Mouse (Mus musculus): ENCODE data around the gene Myo3b. TPM values are rescaled to one million over a fixed set of nuclear protein-coding genes. Genes with fewer than 3 reads are reported as not detected.

Myo3b gene
- polyA plus RNA-seq, 1 experiment from 2014 or later, result not detected

DNA sequence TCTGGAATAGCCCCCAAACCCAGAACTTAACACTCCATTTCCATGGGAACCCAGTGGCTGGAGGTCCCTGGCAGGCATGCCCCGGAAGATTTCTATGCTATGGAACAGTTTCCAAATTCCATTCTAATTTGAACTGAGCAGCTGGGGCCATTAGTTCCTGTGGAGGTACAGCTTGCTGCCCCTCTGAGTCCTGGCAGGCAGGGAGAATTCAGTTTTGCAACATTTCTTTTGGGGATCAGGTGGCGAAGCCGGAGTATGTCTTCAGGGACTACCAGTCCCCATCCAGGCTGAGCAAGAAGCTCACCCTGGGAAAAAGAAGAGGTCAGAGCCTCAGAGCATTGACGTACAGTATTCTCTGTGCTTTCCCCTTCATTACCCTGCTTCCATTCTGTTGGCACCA is 94.4 kb downstream of the Myo3b start:
- 95% methylated on average over 4 of the region's 4 CpGs for WGBS (ENCODE audit: missing documents)
- Histone ChIP-seq H3K4me3 (ENCODE audit: inconsistent target) (no peak overlapping the region), H3K36me3 (ENCODE audit: inconsistent target) (no peaks in the 10 kb centered on the region), H3K27ac (no peak overlapping the region), H3K79me2 (ENCODE audit: inconsistent target) (no peaks in the 10 kb centered on the region)

DNA sequence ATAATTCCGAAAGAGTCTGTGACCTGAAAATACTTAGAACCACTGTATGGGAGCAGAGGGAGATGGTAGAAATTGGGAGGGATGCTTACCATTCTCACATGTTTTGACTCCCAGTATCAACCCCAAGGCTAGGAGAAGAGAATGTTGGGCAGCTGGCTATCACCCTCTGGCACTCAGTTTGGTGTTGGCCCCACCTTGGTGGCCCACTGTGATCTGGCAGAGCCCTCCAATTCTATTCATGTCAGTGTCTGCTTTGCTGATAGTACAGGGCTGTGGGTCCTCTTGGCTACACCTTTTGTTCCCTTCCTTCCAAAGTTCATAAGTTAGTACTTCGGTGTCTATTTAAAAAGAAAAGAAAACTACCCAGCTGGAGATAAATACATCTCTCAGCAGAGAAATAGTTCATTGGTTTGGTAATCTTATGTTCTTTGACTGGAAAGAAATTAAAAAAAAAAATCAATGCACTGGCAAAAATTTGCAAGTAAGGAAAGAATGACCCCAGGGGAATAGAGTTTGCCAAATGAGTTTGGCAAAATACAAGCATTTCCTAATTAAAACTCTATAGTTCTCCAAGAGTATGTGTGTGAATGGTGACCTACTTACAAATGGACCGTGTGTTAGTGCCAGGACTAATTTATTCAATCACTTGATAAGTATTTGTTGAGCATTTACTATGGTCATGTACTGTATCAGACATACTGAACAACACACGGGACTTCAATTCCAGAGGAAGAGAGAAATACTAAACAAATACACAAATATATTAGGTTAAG is 98.5 kb downstream of the Myo3b start:
- 96% methylated on average over 4 of the region's 4 CpGs for WGBS (ENCODE audit: missing documents)
- no peaks in the 10 kb centered on the region for H3K79me2 ChIP-seq (ENCODE audit: inconsistent target)
- H3K27ac ChIP-seq, result no peak overlapping the region
- H3K36me3 ChIP-seq (ENCODE audit: inconsistent target), result no peaks in the 10 kb centered on the region
- H3K4me3 ChIP-seq (ENCODE audit: inconsistent target), result no peak overlapping the region

DNA sequence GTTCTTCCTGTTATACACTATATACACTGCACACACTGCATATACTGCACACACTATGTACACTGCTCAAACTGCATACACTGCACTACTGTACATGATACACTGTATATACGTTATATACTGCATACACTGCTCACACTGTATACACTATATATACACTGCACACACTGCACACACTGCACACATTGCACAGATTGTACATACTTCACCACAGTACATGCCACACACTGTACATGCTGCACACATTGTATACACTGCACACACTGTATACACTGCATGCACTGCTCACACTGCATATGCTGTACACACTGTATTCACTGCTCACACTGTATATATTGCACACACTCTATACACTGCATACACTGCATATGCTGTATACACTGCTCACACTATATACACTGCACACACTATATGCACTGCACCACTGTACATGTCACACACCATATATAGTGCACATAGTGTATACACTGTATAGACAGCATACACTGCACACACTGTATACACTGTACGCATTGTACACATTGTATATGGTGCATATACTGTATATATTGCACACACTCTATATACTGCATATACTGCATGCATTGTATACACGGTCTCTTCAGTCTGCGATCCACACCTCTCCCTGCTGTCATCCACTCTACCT is 104.7 kb downstream of the Myo3b start:
- 93% methylated on average over 4 of the region's 4 CpGs for WGBS (ENCODE audit: missing documents)
- H3K27ac ChIP-seq, result no peak overlapping the region
- no peaks in the 10 kb centered on the region for H3K36me3 ChIP-seq (ENCODE audit: inconsistent target)
- H3K79me2 ChIP-seq (ENCODE audit: inconsistent target), result no peaks in the 10 kb centered on the region
- H3K4me3 ChIP-seq (ENCODE audit: inconsistent target), result no peak overlapping the region

DNA sequence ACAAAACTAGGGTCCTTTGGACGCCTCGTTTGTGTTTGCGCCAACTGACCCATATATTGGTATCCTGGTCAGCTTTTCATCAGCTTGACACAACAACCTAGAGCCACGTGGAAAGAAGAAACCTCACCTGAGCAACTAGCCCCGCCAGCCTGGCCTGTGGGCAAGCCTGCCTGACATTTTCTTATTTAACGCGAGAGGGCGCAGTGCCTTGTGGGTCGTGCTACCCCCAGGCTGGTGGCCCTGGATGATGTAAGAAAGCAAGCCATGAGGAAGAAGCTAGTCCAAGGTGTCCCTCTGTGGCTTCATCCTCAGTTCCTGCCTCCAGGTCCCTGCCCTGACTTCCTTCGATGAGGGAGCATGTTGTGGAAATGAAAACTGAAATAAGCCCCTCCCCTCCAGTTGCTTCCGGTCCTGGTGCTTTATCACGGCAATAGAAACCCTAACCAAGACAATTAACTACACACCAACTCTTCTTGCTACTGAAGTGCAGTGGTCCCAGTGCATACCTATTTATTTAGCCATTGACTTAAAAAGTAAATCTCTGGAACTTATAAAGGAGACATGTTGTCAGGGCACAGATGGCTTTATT is 108.2 kb downstream of the Myo3b start:
- Histone ChIP-seq H3K4me3 (ENCODE audit: inconsistent target) (no peak overlapping the region), H3K27ac (no peak overlapping the region), H3K79me2 (ENCODE audit: inconsistent target) (no peaks in the 10 kb centered on the region), H3K36me3 (ENCODE audit: inconsistent target) (no peaks in the 10 kb centered on the region)
- WGBS (ENCODE audit: missing documents), result 53% methylated on average over 12 of the region's 12 CpGs

DNA sequence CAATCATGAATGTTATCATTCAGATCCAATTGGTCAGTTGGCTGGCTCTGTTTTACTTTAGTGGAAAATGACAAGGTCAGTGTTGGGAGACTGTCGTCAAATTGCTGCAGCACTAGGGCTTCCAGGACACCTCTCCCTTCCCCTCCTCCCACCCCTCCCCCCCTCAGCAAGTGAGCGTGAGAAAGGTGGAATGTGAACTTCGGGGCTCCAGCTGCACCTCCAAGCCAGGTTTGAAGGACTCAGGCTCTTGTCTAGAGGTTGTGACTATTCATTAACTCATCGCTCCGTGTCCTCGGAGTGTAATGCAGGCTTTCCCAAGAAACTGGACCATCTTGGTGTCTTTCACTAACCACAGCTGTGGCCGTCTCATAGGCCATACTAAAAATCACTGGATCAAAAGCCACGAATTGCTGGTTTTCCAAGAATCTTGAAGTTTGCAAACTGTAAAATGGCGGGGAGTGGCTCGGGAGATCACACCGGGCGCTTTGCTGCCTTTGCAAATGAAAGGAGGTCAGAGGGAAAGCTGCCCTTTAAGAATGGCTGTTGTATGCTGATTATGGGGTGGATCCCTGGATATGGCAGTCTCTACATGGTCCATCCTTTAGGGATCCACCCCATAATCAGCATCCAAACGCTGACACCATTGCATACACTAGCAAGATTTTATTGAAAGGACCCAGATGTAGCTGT is 110.0 kb downstream of the Myo3b start:
- WGBS (ENCODE audit: missing documents), result 89% methylated on average over 11 of the region's 13 CpGs
- no peaks in the 10 kb centered on the region for H3K36me3 ChIP-seq (ENCODE audit: inconsistent target)
- no peaks in the 10 kb centered on the region for H3K79me2 ChIP-seq (ENCODE audit: inconsistent target)
- H3K27ac ChIP-seq, result no peak overlapping the region
- no peak overlapping the region for H3K4me3 ChIP-seq (ENCODE audit: inconsistent target)

DNA sequence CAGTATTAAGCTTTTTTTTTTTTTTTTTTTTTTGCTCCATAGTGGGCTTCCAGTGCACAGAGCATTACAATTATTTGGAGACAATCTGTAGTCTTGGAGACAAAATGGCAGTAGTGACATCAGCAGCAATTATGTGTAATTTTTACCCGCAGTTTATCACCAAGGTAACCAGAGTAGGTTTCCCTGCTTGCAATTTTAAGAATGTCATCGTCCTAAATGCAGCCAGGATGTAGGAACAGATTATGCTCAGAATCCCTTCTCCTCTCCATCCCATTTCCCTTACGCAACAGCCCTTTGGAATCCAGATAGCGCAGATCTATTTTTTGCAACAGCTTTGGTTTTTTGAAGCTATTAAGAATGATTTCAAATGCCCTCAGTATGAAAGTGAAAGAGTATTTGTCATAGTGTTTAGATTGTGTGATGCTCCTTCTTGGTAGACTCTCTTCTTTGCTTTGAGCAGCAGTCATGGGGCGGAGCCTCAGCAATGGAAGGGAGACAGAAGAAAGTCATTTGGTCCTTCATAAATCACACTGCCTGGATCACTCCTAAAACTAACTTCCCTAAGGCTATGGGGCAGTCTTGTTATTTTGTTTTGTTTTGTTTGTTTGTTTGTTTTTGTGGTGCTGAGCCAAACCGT is 111.6 kb downstream of the Myo3b start:
- H3K36me3 ChIP-seq (ENCODE audit: inconsistent target), result no peaks in the 10 kb centered on the region
- no peak overlapping the region for H3K4me3 ChIP-seq (ENCODE audit: inconsistent target)
- H3K27ac ChIP-seq, result no peak overlapping the region
- WGBS (ENCODE audit: missing documents), result 82% methylated on average over 6 of the region's 6 CpGs
- H3K79me2 ChIP-seq (ENCODE audit: inconsistent target), result no peaks in the 10 kb centered on the region

DNA sequence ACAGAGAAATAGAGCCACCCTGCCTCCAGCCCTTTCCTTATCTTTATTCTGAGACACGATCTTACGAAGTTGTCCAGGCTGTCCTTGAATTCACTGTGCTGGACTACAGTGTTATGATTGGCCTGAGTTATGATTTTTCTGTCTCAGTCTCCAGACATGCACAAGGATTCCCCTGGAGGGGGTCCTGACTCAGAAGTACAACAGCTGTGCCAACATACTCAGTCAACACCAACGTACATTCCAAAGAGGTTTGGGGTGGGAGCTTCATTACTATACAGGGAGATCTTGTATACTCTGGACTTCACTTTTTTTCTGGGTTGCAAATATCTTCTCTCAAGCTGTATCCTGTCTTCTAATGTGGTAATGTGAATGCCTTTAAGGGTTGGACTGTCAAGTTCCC is 113.0 kb downstream of the Myo3b start:
- no peak overlapping the region for H3K4me3 ChIP-seq (ENCODE audit: inconsistent target)
- no peaks in the 10 kb centered on the region for H3K36me3 ChIP-seq (ENCODE audit: inconsistent target)
- no peaks in the 10 kb centered on the region for H3K79me2 ChIP-seq (ENCODE audit: inconsistent target)
- no peak overlapping the region for H3K27ac ChIP-seq
- WGBS (ENCODE audit: missing documents), result 89% methylated on average over 3 of the region's 3 CpGs

DNA sequence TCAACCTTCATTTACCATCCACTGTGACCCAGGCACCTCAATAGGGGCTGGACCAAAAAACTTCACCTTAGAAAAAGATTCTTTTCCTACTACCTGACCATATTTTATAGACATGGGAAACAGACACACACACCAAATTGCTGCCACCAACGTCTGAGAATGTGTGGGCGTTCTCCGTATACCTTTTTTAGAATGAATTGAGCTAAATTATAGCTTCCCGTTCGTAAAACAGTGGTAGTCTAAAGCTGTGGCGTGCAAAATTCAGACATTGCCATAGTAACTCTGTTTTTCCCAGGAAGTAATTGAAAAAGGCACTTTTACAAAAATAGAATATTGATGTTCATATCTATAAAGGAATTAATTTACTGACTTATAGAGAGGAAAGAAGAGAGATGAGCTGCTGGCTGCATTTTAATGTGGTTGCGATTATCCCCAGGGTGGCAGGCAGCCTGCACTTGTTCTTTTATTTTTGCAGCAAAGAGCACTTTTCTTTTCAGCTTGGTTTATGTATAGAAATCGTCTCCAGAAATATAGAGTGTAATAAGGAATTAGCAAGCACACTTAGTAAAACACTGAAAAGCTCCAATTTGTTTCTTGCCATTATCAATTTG is 116.4 kb downstream of the Myo3b start:
- no peaks in the 10 kb centered on the region for H3K36me3 ChIP-seq (ENCODE audit: inconsistent target)
- no peak overlapping the region for H3K4me3 ChIP-seq (ENCODE audit: inconsistent target)
- 82% methylated on average over 8 of the region's 8 CpGs for WGBS (ENCODE audit: missing documents)
- H3K27ac ChIP-seq, result no peak overlapping the region
- H3K79me2 ChIP-seq (ENCODE audit: inconsistent target), result no peaks in the 10 kb centered on the region

DNA sequence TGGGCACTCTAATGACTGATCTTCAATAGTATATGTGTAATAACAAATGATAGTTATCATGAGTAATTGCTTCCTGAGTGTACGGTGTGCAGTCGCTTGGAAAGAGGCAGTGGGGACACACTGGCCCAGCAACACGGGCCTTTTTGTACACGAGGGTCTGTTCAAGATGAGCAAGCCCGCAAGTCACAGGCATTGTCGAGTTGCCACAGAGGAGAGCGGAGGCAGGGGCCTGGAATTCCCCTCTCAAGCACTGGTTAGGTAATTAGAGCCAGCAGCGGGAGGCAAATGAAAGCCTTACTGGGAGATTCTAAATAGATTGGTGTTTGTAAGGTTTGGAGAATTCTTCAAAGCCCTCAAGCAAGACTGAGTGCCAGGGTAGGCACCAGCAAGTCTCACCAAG is 120.6 kb downstream of the Myo3b start:
- Histone ChIP-seq H3K27ac (no peak overlapping the region), H3K36me3 (ENCODE audit: inconsistent target) (no peaks in the 10 kb centered on the region), H3K4me3 (ENCODE audit: inconsistent target) (no peak overlapping the region), H3K79me2 (ENCODE audit: inconsistent target) (no peaks in the 10 kb centered on the region)
- WGBS (ENCODE audit: missing documents), result 52% methylated on average over 8 of the region's 8 CpGs

DNA sequence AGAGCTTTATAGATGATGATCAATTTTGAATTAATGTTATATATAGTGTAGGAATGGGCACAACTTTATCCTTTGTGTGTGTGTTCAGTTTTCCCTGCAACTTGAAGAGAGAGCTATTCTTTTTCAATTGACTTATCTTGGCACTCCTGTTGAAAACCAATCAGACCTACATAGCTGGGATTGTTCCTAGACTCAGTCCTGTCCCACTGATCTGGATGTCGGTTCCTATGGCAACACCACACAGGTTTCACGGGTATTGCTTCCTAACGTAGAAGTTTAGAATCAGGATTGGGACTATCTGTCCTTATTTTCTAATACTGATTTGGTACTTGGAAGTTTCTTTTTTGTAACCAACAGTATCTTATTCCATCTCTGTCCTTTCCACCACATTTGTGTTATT is 127.3 kb downstream of the Myo3b start:
- WGBS (ENCODE audit: missing documents), result 89% methylated on average over 3 of the region's 3 CpGs
- Histone ChIP-seq H3K4me3 (ENCODE audit: inconsistent target) (no peak overlapping the region), H3K27ac (no peak overlapping the region), H3K79me2 (ENCODE audit: inconsistent target) (no peaks in the 10 kb centered on the region), H3K36me3 (ENCODE audit: inconsistent target) (no peaks in the 10 kb centered on the region)

DNA sequence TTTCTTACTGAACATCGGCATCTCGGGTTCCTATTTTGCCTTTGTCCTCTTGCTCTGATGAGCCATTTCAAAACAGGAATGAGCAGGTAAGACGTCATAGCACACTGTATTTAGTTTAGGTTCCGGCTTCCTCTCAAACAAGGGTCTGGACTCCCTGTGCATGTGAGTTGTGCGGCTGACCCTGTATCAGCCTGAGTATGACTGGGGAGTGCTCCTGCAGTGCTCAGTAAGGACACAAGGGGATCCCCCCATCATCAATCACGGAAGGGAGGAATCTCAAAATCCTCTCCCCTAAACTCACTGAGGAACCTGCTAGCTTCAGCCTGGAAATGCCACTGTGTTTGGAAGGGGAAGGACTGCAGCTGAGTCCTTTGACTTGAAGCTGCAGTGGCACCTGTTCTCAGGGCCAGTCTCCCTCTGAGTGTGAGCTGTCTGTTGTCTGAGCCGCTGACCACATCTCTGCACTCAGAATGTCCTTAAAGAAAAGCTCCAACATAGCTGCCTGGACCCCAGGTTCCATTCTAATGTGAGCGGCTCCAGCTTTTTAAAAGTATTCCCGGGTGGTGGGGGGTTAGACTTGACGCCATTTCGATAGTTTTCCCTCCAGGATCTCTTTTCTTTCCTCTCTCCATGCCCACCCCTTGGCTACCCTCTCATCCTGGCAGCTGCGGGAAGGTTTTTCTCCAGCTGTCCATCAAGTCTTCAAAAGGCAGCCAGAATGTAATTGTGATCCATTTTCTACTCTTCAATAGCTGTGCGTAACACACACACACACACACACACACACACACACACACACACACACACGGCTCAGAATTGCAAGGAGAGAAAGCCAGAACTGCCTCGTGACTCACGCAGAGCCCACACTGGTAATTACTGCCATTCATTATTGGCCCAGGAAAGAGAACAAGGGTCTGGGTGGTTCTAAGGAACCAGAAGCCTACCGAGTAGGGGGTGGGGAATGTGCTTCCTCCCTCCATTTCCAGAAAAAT is 129.3 kb downstream of the Myo3b start:
- 65% methylated on average over 17 of the region's 17 CpGs for WGBS (ENCODE audit: missing documents)
- Histone ChIP-seq H3K79me2 (ENCODE audit: inconsistent target) (no peaks in the 10 kb centered on the region), H3K4me3 (ENCODE audit: inconsistent target) (no peak overlapping the region), H3K36me3 (ENCODE audit: inconsistent target) (no peaks in the 10 kb centered on the region), H3K27ac (no peak overlapping the region)

DNA sequence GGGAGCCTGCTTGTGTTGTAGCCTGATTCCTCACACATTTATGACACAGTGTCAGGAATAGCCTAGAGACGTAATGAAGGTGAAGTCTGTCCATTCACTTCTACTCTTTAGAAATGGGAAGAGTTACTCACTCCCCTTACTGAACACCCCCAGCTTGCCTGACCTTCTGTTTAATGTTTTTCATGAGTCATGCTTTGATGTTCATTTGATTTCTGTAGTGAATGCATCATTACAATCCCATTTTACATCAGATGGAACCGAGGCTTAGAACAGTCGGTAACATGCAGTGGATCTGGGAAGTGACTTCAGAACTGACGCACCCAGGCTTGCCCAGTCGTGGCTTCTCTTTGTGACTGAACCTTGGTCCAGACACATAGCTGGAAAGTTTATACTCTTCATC is 131.5 kb downstream of the Myo3b start:
- 77% methylated on average over 5 of the region's 5 CpGs for WGBS (ENCODE audit: missing documents)
- no peak overlapping the region for H3K4me3 ChIP-seq (ENCODE audit: inconsistent target)
- no peaks in the 10 kb centered on the region for H3K36me3 ChIP-seq (ENCODE audit: inconsistent target)
- H3K27ac ChIP-seq, result no peak overlapping the region
- H3K79me2 ChIP-seq (ENCODE audit: inconsistent target), result no peaks in the 10 kb centered on the region
